Mouse (Mus musculus) B cell, adult (primary cell): Measurements from ENCODE around the gene Fam196b. TPM values are rescaled to one million over a fixed set of nuclear protein-coding genes. Genes with fewer than 3 reads are reported as not detected.

ENCODE experiments used
- total RNA-seq: library from RNA; stranded (reverse); gene quantifications from 4 replicates; pipeline ENCODE4 v1.2.4, GENCODE M21; 2023; ENCODE audit not compliant: inconsistent age

Gene Fam196b
- total RNA-seq: not detected in 4 replicates

GRCm38 (mm10) chr11:34314534-34315379 is at the start of gene Fam196b:
Gene Fam196b, plus strand, starts transcription at chr11:34314822.

Other genes starting within 250 kb of the Fam196b start
- not detected in 4 replicates for gene 4930469K13Rik, start 216.3 kb upstream of the Fam196b start, total RNA-seq
- 0.21 to 0.29 TPM in 2 of 4 replicates, not detected in the others for gene Foxi1, start 106.7 kb upstream of the Fam196b start, total RNA-seq